Mouse (Mus musculus) kidney, embryonic 14.5 days (tissue): ENCODE data around the gene Olfr324. TPM values are rescaled to one million over a fixed set of nuclear protein-coding genes. Genes with fewer than 3 reads are reported as not detected.

Source experiments
- ATAC-seq: fragments of 200-750 bp; cut with Nextera tagmentation; 2 replicates; pipeline ENCODE4 v1.8.0; 2017; ENCODE audit warnings: moderate number of reproducible peaks, mild to moderate bottlenecking, moderate TSS enrichment, moderate library complexity; ENCODE audit not compliant: low FRiP score, low TSS enrichment
- H3K27ac ChIP-seq: fragments of 300-500 bp; sonication (generic); 2 replicates; pipeline ENCODE4 v1.5.1; 2014; ENCODE audit warnings: low read depth, mild to moderate bottlenecking, low read length, moderate library complexity, mixed read lengths
- H3K27me3 ChIP-seq: fragments of 300-500 bp; sonication (generic); 2 replicates; pipeline ENCODE4 v1.6.1; 2014; ENCODE audit warnings: mild to moderate bottlenecking, low read length; ENCODE audit not compliant: control insufficient read depth, insufficient read depth
- H3K36me3 ChIP-seq: fragments of 300-500 bp; sonication (generic); 2 replicates; pipeline ENCODE4 v1.6.1; 2014; ENCODE audit warnings: low read length, mixed read lengths; ENCODE audit not compliant: control insufficient read depth, insufficient read depth
- H3K4me1 ChIP-seq: fragments of 300-500 bp; sonication (generic); 2 replicates; pipeline ENCODE4 v1.6.1; 2014; ENCODE audit warnings: low read length, mixed read lengths; ENCODE audit not compliant: control insufficient read depth, insufficient read depth
- H3K4me2 ChIP-seq: fragments of 300-500 bp; sonication (generic); replicated peaks from 2 replicates; pipeline ENCODE4 v1.6.1; 2014; ENCODE audit warnings: low read depth, mild to moderate bottlenecking, low read length
- H3K4me3 ChIP-seq: fragments of 300-500 bp; sonication (generic); 2 replicates; pipeline ENCODE4 v1.5.1; 2014; ENCODE audit warnings: mild to moderate bottlenecking, low read length
- H3K9ac ChIP-seq: fragments of 300-500 bp; sonication (generic); 2 replicates; pipeline ENCODE4 v1.6.1; 2014; ENCODE audit warnings: low read depth, mild to moderate bottlenecking, low read length, moderate library complexity
- H3K9me3 ChIP-seq: fragments of 300-500 bp; sonication (generic); 2 replicates; pipeline ENCODE4 v1.6.1; 2016; ENCODE audit warnings: low read length; ENCODE audit not compliant: control insufficient read depth
- WGBS: fragments of 180-500 bp; shearing (Covaris S2); extraction: QIAGEN DNeasy Blood & Tissue Kit; methylation state at CpG from one replicate; pipeline ENCODE4 v1.1.7; 2014; 5-methylcytosine and 5-hydroxymethylcytosine counted together
- polyA plus RNA-seq: library from polyadenylated mRNA; unstranded; fragments of >200 nt; fragmentation: Nextera tagmentation; extraction: Ambion mirVana; gene quantifications from 2 replicates; pipeline ENCODE4 v1.2.1, GENCODE M21; 2014

The Olfr324 gene
- polyA plus RNA-seq, 1 experiment from 2014 or later: not detected

DNA sequence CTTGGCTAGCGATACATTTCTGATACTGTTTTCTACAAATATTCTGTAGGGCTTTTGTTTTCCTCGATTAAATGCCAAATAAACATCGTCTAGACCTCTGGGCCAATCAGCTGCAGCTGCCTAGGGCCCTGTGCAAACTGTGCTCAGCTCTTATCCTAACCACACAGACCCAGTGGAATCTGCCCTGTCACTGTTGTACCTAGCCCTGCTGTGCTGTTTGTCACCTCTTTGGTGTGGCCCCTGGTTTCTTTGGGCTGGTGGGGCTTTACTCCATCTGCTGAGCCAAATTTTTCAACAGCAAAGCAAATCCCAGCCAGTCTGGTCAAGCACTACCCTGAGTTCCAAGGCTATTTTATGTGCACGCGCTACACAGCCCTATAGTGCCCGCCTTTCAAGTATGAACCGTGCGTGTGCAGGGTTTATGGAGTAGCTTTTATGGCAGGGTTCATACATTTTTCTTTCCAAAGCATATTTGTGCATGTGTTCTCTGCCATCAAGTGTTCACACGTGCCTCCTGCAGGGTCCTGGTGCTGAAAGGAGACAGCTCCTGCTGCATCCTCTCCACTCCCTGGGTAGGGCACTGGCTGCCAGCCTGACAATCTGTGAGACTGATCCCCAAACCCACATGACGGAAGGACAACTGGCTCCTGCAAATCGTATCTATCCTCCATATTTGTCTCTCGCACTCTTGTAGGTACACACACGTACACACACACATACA lies 46.9 kb downstream of the Olfr324 start:
- ATAC-seq: no peak
- no peak overlapping the region for H3K9ac ChIP-seq
- no peak overlapping the region for H3K27ac ChIP-seq
- H3K4me2 ChIP-seq: no peak overlapping the region
- H3K27me3 ChIP-seq: peaks cover 13% of the 10 kb centered on the region; the same call in 1 of the 2 replicates
- no peak overlapping the region for H3K4me3 ChIP-seq
- no peaks in the 10 kb centered on the region for H3K36me3 ChIP-seq
- no peaks in the 10 kb centered on the region for H3K9me3 ChIP-seq
- 89% methylated on average over 13 of the region's 13 CpGs for WGBS
- H3K4me1 ChIP-seq: 0 out of 2 replicates have a peak, but pooled peaks cover 9% of the 10 kb centered on the region

DNA sequence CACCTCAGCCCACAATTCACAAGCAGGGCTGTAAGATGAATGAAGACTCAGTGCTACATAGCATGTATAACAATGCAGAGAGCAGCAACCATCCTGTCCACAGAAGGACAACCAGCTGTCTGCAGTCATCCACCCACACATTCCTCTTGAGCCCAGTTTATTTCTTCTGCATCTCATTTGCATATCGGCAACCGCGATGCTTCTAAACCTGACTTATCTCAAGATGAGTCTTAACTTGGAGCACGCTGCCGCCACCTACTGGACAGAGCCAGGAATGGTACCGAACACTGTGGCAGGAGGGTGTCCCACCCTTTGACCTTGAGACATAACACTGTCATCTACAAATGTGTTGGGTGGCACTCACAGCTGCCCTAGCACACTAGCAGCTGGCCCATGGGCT lies 48.4 kb downstream of the Olfr324 start:
- no peak overlapping the region for H3K4me3 ChIP-seq
- no peak overlapping the region for H3K27ac ChIP-seq
- 0 out of 2 replicates have a peak, but pooled peaks cover 9% of the 10 kb centered on the region for H3K4me1 ChIP-seq
- no peak overlapping the region for H3K4me2 ChIP-seq
- 42% methylated on average over 6 of the region's 6 CpGs for WGBS
- no peak for ATAC-seq
- H3K27me3 ChIP-seq: peaks cover 13% of the 10 kb centered on the region; the same call in 1 of the 2 replicates
- H3K36me3 ChIP-seq: no peaks in the 10 kb centered on the region
- no peaks in the 10 kb centered on the region for H3K9me3 ChIP-seq
- H3K9ac ChIP-seq: no peak overlapping the region

Other genes with a start within 250 kb of the Olfr324 start
- not detected in 2 replicates for gene Lypd8, start 216.1 kb upstream of the Olfr324 start, polyA plus RNA-seq
- gene 1810065E05Rik, start 174.0 kb upstream of the Olfr324 start, polyA plus RNA-seq: 0.36 TPM in 1 of 2 replicates, not detected in the other
- not detected in 2 replicates for gene Gm12253, start 162.6 kb upstream of the Olfr324 start, polyA plus RNA-seq
- gene Lypd9, start 142.2 kb upstream of the Olfr324 start, polyA plus RNA-seq: not detected in 2 replicates
- gene Olfr30, start 132.8 kb upstream of the Olfr324 start, polyA plus RNA-seq: not detected in 2 replicates
- 0.11 TPM in 1 of 2 replicates, not detected in the other for gene Olfr332, start 102.6 kb upstream of the Olfr324 start, polyA plus RNA-seq
- not detected in 2 replicates for gene Olfr331, start 92.5 kb upstream of the Olfr324 start, polyA plus RNA-seq
- gene Olfr330, start 60.3 kb upstream of the Olfr324 start, polyA plus RNA-seq: not detected in 2 replicates
- not detected in 2 replicates for gene Olfr329-ps, start 48.7 kb upstream of the Olfr324 start, polyA plus RNA-seq
- gene Olfr328, start 39.5 kb upstream of the Olfr324 start, polyA plus RNA-seq: 0.07 and 0.18 TPM in 2 replicates
- gene Olfr224, start 24.6 kb upstream of the Olfr324 start, polyA plus RNA-seq: not detected in 2 replicates
- gene Olfr325, start 17.4 kb upstream of the Olfr324 start, polyA plus RNA-seq: not detected in 2 replicates
- gene 2210407C18Rik, start 21.0 kb downstream of the Olfr324 start, polyA plus RNA-seq: not detected in 2 replicates
- not detected in 2 replicates for gene Olfr323, start 35.4 kb downstream of the Olfr324 start, polyA plus RNA-seq
- gene Trim58, start 45.4 kb downstream of the Olfr324 start, polyA plus RNA-seq: not detected in 2 replicates
- gene Olfr322, start 63.7 kb downstream of the Olfr324 start, polyA plus RNA-seq: 0.07 TPM in 1 of 2 replicates, not detected in the other
- not detected in 2 replicates for gene Olfr320, start 86.0 kb downstream of the Olfr324 start, polyA plus RNA-seq
- not detected in 2 replicates for gene Olfr319, start 104.0 kb downstream of the Olfr324 start, polyA plus RNA-seq
- gene Olfr318, start 128.9 kb downstream of the Olfr324 start, polyA plus RNA-seq: not detected in 2 replicates
- not detected in 2 replicates for gene Olfr317, start 144.1 kb downstream of the Olfr324 start, polyA plus RNA-seq
- gene Olfr316, start 157.6 kb downstream of the Olfr324 start, polyA plus RNA-seq: not detected in 2 replicates
- not detected in 2 replicates for gene Olfr315, start 178.1 kb downstream of the Olfr324 start, polyA plus RNA-seq
- not detected in 2 replicates for gene Olfr314, start 187.8 kb downstream of the Olfr324 start, polyA plus RNA-seq
- not detected in 2 replicates for gene Fam183b, start 206.8 kb downstream of the Olfr324 start, polyA plus RNA-seq
- not detected in 2 replicates for gene Olfr313, start 219.9 kb downstream of the Olfr324 start, polyA plus RNA-seq
- not detected in 2 replicates for gene Olfr312, start 234.1 kb downstream of the Olfr324 start, polyA plus RNA-seq
- not detected in 2 replicates for gene Olfr311, start 244.1 kb downstream of the Olfr324 start, polyA plus RNA-seq